Mouse (Mus musculus): Measurements from ENCODE around the gene Nfkbid. TPM values are rescaled to one million over a fixed set of nuclear protein-coding genes. Genes with fewer than 3 reads are reported as not detected.

Nfkbid gene
- polyA plus RNA-seq, 1 experiment from 2014 or later, result 1.8 TPM

- 71% methylated on average over 4 of the region's 4 CpGs for WGBS
- Histone ChIP-seq H3K4me1 (replicated peaks; ENCODE audit: control insufficient read depth, insufficient read depth, low read length) (no peaks in the 10 kb centered on the region), H3K36me3 (replicated peaks; ENCODE audit: control insufficient read depth, insufficient read depth) (no peaks in the 10 kb centered on the region), H3K27ac (no peak overlapping the region), H3K9ac (no peak overlapping the region), H3K4me3 (replicated peaks; ENCODE audit: low read length) (no peak overlapping the region), H3K27me3 (ENCODE audit: control insufficient read depth, insufficient read depth, low read length) (no peaks in the 10 kb centered on the region), H3K9me3 (ENCODE audit: control insufficient read depth, low read length) (no peaks in the 10 kb centered on the region), H3K4me2 (replicated peaks) (no peak overlapping the region)
- ATAC-seq (ENCODE audit: low FRiP score) (no peak), DNase-seq (ENCODE audit: low spot score) (no peak)
Observed at GRCm38 (mm10) chr7:30402343-30402742, 19.2 kb upstream of the Nfkbid start.

GRCm38 (mm10) chr7:30408639-30409038, 12.9 kb upstream of the Nfkbid start:
- Histone ChIP-seq H3K9me3 (ENCODE audit: control insufficient read depth, low read length) (no peaks in the 10 kb centered on the region), H3K4me1 (replicated peaks; ENCODE audit: control insufficient read depth, insufficient read depth, low read length) (no peaks in the 10 kb centered on the region), H3K9ac (no peak overlapping the region), H3K4me2 (replicated peaks) (no peak overlapping the region), H3K36me3 (replicated peaks; ENCODE audit: control insufficient read depth, insufficient read depth) (no peaks in the 10 kb centered on the region), H3K27me3 (ENCODE audit: control insufficient read depth, insufficient read depth, low read length) (no peaks in the 10 kb centered on the region), H3K27ac (no peak overlapping the region), H3K4me3 (replicated peaks; ENCODE audit: low read length) (no peak overlapping the region)
- DNase-seq (ENCODE audit: low spot score) (no peak), ATAC-seq (ENCODE audit: low FRiP score) (no peak)
- 87% methylated on average over 3 of the region's 3 CpGs for WGBS

GRCm38 (mm10) chr7:30409789-30410188, 11.7 kb upstream of the Nfkbid start:
- DNase-seq (ENCODE audit: low spot score) (no peak), ATAC-seq (ENCODE audit: low FRiP score) (no peak)
- Histone ChIP-seq H3K9me3 (ENCODE audit: control insufficient read depth, low read length) (no peaks in the 10 kb centered on the region), H3K27ac (no peak overlapping the region), H3K4me1 (replicated peaks; ENCODE audit: control insufficient read depth, insufficient read depth, low read length) (no peaks in the 10 kb centered on the region), H3K4me3 (replicated peaks; ENCODE audit: low read length) (no peak overlapping the region), H3K9ac (no peak overlapping the region), H3K36me3 (replicated peaks; ENCODE audit: control insufficient read depth, insufficient read depth) (no peaks in the 10 kb centered on the region), H3K4me2 (replicated peaks) (no peak overlapping the region), H3K27me3 (ENCODE audit: control insufficient read depth, insufficient read depth, low read length) (no peaks in the 10 kb centered on the region)
- 87% methylated on average over 2 of the region's 2 CpGs for WGBS

GRCm38 (mm10) chr7:30411023-30411422, 10.5 kb upstream of the Nfkbid start:
- ATAC-seq (ENCODE audit: low FRiP score) (no peak), DNase-seq (ENCODE audit: low spot score) (no peak)
- H3K9ac ChIP-seq, result no peak overlapping the region
- H3K4me1 ChIP-seq (replicated peaks; ENCODE audit: control insufficient read depth, insufficient read depth, low read length), result no peaks in the 10 kb centered on the region
- H3K27me3 ChIP-seq (ENCODE audit: control insufficient read depth, insufficient read depth, low read length), result no peaks in the 10 kb centered on the region
- H3K27ac ChIP-seq, result no peak overlapping the region
- 73% methylated on average over 3 of the region's 3 CpGs for WGBS
- no peak overlapping the region for H3K4me2 ChIP-seq (replicated peaks)
- H3K9me3 ChIP-seq (ENCODE audit: control insufficient read depth, low read length), result no peaks in the 10 kb centered on the region
- no peaks in the 10 kb centered on the region for H3K36me3 ChIP-seq (replicated peaks; ENCODE audit: control insufficient read depth, insufficient read depth)
- no peak overlapping the region for H3K4me3 ChIP-seq (replicated peaks; ENCODE audit: low read length)

GRCm38 (mm10) chr7:30412735-30413147, 8.8 kb upstream of the Nfkbid start:
- ATAC-seq (ENCODE audit: low FRiP score) (no peak), DNase-seq (ENCODE audit: low spot score) (no peak)
- H3K4me1 ChIP-seq (replicated peaks; ENCODE audit: control insufficient read depth, insufficient read depth, low read length), result no peaks in the 10 kb centered on the region
- no peaks in the 10 kb centered on the region for H3K36me3 ChIP-seq (replicated peaks; ENCODE audit: control insufficient read depth, insufficient read depth)
- H3K4me3 ChIP-seq (replicated peaks; ENCODE audit: low read length), result no peak overlapping the region
- no peak overlapping the region for H3K4me2 ChIP-seq (replicated peaks)
- no peak overlapping the region for H3K27ac ChIP-seq
- no peaks in the 10 kb centered on the region for H3K27me3 ChIP-seq (ENCODE audit: control insufficient read depth, insufficient read depth, low read length)
- no peaks in the 10 kb centered on the region for H3K9me3 ChIP-seq (ENCODE audit: control insufficient read depth, low read length)
- no peak overlapping the region for H3K9ac ChIP-seq
- 50% methylated on average over 4 of the region's 4 CpGs for WGBS

- ATAC-seq (ENCODE audit: low FRiP score), result no peak
- H3K36me3 ChIP-seq (replicated peaks; ENCODE audit: control insufficient read depth, insufficient read depth), result no peaks in the 10 kb centered on the region
- H3K9me3 ChIP-seq (ENCODE audit: control insufficient read depth, low read length), result no peaks in the 10 kb centered on the region
- no peak within 1 kb of the TSS for H3K4me2 ChIP-seq (replicated peaks)
- H3K27me3 ChIP-seq (ENCODE audit: control insufficient read depth, insufficient read depth, low read length), result no peaks in the 10 kb centered on the region
- DNase-seq (ENCODE audit: low spot score), result no peak
- no peak within 1 kb of the TSS for H3K4me3 ChIP-seq (replicated peaks; ENCODE audit: low read length)
- H3K4me1 ChIP-seq (replicated peaks; ENCODE audit: control insufficient read depth, insufficient read depth, low read length), result no peaks in the 10 kb centered on the region
- no peak within 1 kb of the TSS for H3K27ac ChIP-seq
- 76% methylated on average over 5 of the region's 5 CpGs for WGBS
- no peak within 1 kb of the TSS for H3K9ac ChIP-seq
Observed at GRCm38 (mm10) chr7:30413596-30413995, 7.9 kb upstream of the Nfkbid start, which contains the start of gene Tyrobp. TSS of gene Tyrobp (plus strand) at chr7:30413760.

- no peak for ATAC-seq (ENCODE audit: low FRiP score)
- peaks cover 14% of the 10 kb centered on the region; the same call in 1 of the 2 replicates for H3K4me1 ChIP-seq (replicated peaks; ENCODE audit: control insufficient read depth, insufficient read depth, low read length)
Observed at GRCm38 (mm10) chr7:30417856-30418255, 3.7 kb upstream of the Nfkbid start.

GRCm38 (mm10) chr7:30419561-30420499, 1.7 kb upstream of the Nfkbid start, which contains the start of gene Hcst:
TSS of gene Hcst (minus strand) at chr7:30419854.
- no peak within 1 kb of the TSS for H3K27ac ChIP-seq
- WGBS, result 77% methylated on average over 10 of the region's 10 CpGs
- no peaks in the 10 kb centered on the region for H3K36me3 ChIP-seq (replicated peaks; ENCODE audit: control insufficient read depth, insufficient read depth)
- H3K4me3 ChIP-seq (replicated peaks; ENCODE audit: low read length), result no peak within 1 kb of the TSS
- no peak within 1 kb of the TSS for H3K4me2 ChIP-seq (replicated peaks)
- peaks cover 20% of the 10 kb centered on the region for H3K4me1 ChIP-seq (replicated peaks; ENCODE audit: control insufficient read depth, insufficient read depth, low read length)
- no peak within 1 kb of the TSS for H3K9ac ChIP-seq
- ATAC-seq (ENCODE audit: low FRiP score), result no peak
- H3K27me3 ChIP-seq (ENCODE audit: control insufficient read depth, insufficient read depth, low read length), result no peaks in the 10 kb centered on the region
- DNase-seq (ENCODE audit: low spot score), result no peak
- no peaks in the 10 kb centered on the region for H3K9me3 ChIP-seq (ENCODE audit: control insufficient read depth, low read length)

More at GRCm38 (mm10) chr7:30417856-30418255, 3.7 kb upstream of the Nfkbid start:
- H3K9ac ChIP-seq, result no peak overlapping the region
- H3K9me3 ChIP-seq (ENCODE audit: control insufficient read depth, low read length), result no peaks in the 10 kb centered on the region
- no peaks in the 10 kb centered on the region for H3K36me3 ChIP-seq (replicated peaks; ENCODE audit: control insufficient read depth, insufficient read depth)
- no peak overlapping the region for H3K4me2 ChIP-seq (replicated peaks)
- no peak for DNase-seq (ENCODE audit: low spot score)
- H3K4me3 ChIP-seq (replicated peaks; ENCODE audit: low read length), result no peak overlapping the region
- WGBS, result 79% methylated on average over 9 of the region's 9 CpGs
- H3K27ac ChIP-seq, result no peak overlapping the region
- no peaks in the 10 kb centered on the region for H3K27me3 ChIP-seq (ENCODE audit: control insufficient read depth, insufficient read depth, low read length)

GRCm38 (mm10) chr7:30420673-30421072, 859 bp upstream of the Nfkbid start:
- Histone ChIP-seq H3K9ac (no peak overlapping the region), H3K4me3 (replicated peaks; ENCODE audit: low read length) (no peak overlapping the region; the same call in 1 of the 2 replicates), H3K4me2 (replicated peaks) (no peak overlapping the region), H3K27me3 (ENCODE audit: control insufficient read depth, insufficient read depth, low read length) (no peaks in the 10 kb centered on the region), H3K9me3 (ENCODE audit: control insufficient read depth, low read length) (no peaks in the 10 kb centered on the region), H3K4me1 (replicated peaks; ENCODE audit: control insufficient read depth, insufficient read depth, low read length) (peaks cover 20% of the 10 kb centered on the region), H3K27ac (no peak overlapping the region), H3K36me3 (replicated peaks; ENCODE audit: control insufficient read depth, insufficient read depth) (no peaks in the 10 kb centered on the region)
- WGBS, result 89% methylated on average over 3 of the region's 3 CpGs
- no peak for DNase-seq (ENCODE audit: low spot score)
- no peak for ATAC-seq (ENCODE audit: low FRiP score)
